In the genomic region with DNA sequence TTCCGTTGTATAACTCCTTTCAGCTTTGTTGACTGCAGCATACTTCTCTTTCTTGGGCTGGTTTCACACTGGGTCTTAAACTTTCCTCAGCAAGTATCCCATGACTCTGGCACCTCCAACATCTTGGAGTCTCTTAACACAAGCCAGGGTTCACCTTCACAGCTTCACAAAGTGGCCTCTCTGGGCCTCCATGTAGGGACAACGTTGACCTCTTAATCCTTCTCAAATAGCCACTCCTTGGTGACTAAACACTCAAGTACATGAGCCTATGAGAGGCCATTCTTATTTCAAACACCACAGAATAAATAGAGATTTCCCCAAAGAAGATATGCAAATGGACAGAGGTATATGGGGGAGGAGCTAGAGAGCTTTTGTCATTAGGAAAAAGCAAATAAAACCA, we compare ENCODE assay signal across 25 mouse cellular contexts.
"Had no signal": no experiment of that assay in that cellular context is flagged by ENCODE, and none has a peak within 500 bp of the region (broad histone marks: within the 10 kb centered on the region; RNA-seq: fewer than 3 reads in every experiment).

No protein-coding gene starts in this region.

- H3K4me1 ChIP-seq: heart, embryonic 10.5 days; heart, embryonic 12.5 days; hindbrain, embryonic 10.5 days; hindbrain, embryonic 13.5 days; hindbrain, embryonic 15.5 days; kidney, embryonic 15.5 days; limb, embryonic 10.5 days; limb, embryonic 12.5 days had no signal

- H3K9ac ChIP-seq: heart, embryonic 12.5 days; hindbrain, embryonic 13.5 days; hindbrain, embryonic 15.5 days; kidney, embryonic 15.5 days; limb, embryonic 12.5 days had no signal

- ATAC-seq: forebrain, embryonic 16.5 days; hindbrain, postnatal 0 days; intestine, embryonic 16.5 days had no signal

- H3K27me3 ChIP-seq: heart, embryonic 12.5 days; hindbrain, embryonic 13.5 days; hindbrain, embryonic 15.5 days; kidney, embryonic 15.5 days; limb, embryonic 12.5 days had no signal

- H3K27ac ChIP-seq: gastrocnemius, adult 2 months; heart, embryonic 10.5 days; hindbrain, embryonic 10.5 days; hindbrain, embryonic 13.5 days; hindbrain, embryonic 15.5 days; hindbrain, postnatal 0 days; kidney, embryonic 15.5 days; kidney, postnatal 0 days; left cerebral cortex, adult 2 months; limb, embryonic 10.5 days; limb, embryonic 12.5 days had no signal

- DNase-seq: gastrocnemius, adult 2 months; gastrocnemius, postnatal 10 days; gastrocnemius, postnatal 25 days; heart, adult 18-20 months; heart, postnatal 10 days; heart, postnatal 4 days; kidney, adult 11 months; kidney, adult 2 months; kidney, adult 9 months; kidney, postnatal 14 days; kidney, postnatal 36 days; layer of hippocampus, adult 9-11 months had no signal

- H3K4me3 ChIP-seq: gastrocnemius, adult 2 months; heart, embryonic 10.5 days; heart, embryonic 12.5 days; hindbrain, embryonic 10.5 days; hindbrain, embryonic 13.5 days; hindbrain, embryonic 15.5 days; kidney, embryonic 15.5 days; left cerebral cortex, adult 2 months; limb, embryonic 10.5 days; limb, embryonic 12.5 days had no signal

- H3K9me3 ChIP-seq: heart, embryonic 10.5 days; heart, embryonic 12.5 days; hindbrain, embryonic 10.5 days; hindbrain, embryonic 13.5 days; hindbrain, embryonic 15.5 days; kidney, embryonic 15.5 days; limb, embryonic 10.5 days; limb, embryonic 12.5 days had no signal

- H3K4me2 ChIP-seq: heart, embryonic 12.5 days; hindbrain, embryonic 13.5 days; hindbrain, embryonic 15.5 days; kidney, embryonic 15.5 days; limb, embryonic 12.5 days had no signal

- H3K36me3 ChIP-seq: heart, embryonic 10.5 days; heart, embryonic 12.5 days; hindbrain, embryonic 10.5 days; hindbrain, embryonic 13.5 days; hindbrain, embryonic 15.5 days; kidney, embryonic 15.5 days; limb, embryonic 10.5 days; limb, embryonic 12.5 days had no signal
